Mouse (Mus musculus): ENCODE data around the gene Mapkapk5. TPM values are rescaled to one million over a fixed set of nuclear protein-coding genes. Genes with fewer than 3 reads are reported as not detected.

Gene Mapkapk5
- polyA plus RNA-seq, 1 experiment from 2014 or later: 22.9 TPM

DNA sequence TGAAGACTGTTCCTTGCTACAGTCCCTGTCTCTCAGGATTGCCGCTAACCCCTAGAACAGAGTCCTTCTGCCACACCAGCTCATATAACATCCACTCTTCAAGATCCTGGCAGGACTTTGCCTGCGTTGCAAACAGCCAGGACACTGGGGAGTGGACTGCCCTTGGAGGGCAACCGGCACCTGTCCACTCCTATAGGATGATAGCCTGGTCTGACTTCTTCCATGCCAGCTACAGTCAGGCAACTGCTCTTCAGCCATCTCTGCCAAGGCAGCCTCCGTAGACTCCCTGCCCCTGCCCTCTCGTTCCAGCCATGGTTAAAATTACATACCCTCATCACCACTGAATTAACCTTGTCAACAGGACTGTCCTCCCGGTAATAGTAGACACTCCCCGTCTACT lies 3.5 kb upstream of the Mapkapk5 start:
- no peaks in the 10 kb centered on the region for H3K27me3 ChIP-seq
- no peak overlapping the region for H3K4me3 ChIP-seq (replicated peaks)
- H3K4me2 ChIP-seq: no peak overlapping the region
- no peaks in the 10 kb centered on the region for H3K36me3 ChIP-seq (replicated peaks)
- 74% methylated on average over 7 of the region's 7 CpGs for WGBS (ENCODE audit: insufficient replicate concordance)
- no peaks in the 10 kb centered on the region for H3K9me3 ChIP-seq (replicated peaks)
- no peak overlapping the region for H3K27ac ChIP-seq (replicated peaks)
- H3K4me1 ChIP-seq (replicated peaks): peaks cover 39% of the 10 kb centered on the region
- no peak for ATAC-seq (ENCODE audit: insufficient read depth)
- no peak overlapping the region for H3K9ac ChIP-seq

- Histone ChIP-seq H3K4me1 (replicated peaks) (peaks cover 53% of the 10 kb centered on the region), H3K36me3 (replicated peaks) (no peaks in the 10 kb centered on the region), H3K4me3 (replicated peaks) (peak overlapping the region; percentile 97), H3K27ac (replicated peaks) (peak overlapping the region; percentile 92), H3K9ac (peak overlapping the region; percentile 98; the same call in 1 of the 2 replicates), H3K9me3 (replicated peaks) (no peaks in the 10 kb centered on the region), H3K4me2 (peak overlapping the region; percentile 77), H3K27me3 (no peaks in the 10 kb centered on the region)
- 0 out of 2 replicates have a peak, but pooled peaks have one; percentile 32 for ATAC-seq (ENCODE audit: insufficient read depth)
- WGBS (ENCODE audit: insufficient replicate concordance): 39% methylated on average over 3 of the region's 3 CpGs
Observed at GRCm38 (mm10) chr5:121547084-121547483, 1.4 kb upstream of the Mapkapk5 start.

GRCm38 (mm10) chr5:121546530-121546895 lies 808 bp upstream of the Mapkapk5 start:
- Histone ChIP-seq H3K27me3 (no peaks in the 10 kb centered on the region), H3K4me3 (replicated peaks) (peak overlapping the region; percentile 97), H3K27ac (replicated peaks) (peak overlapping the region; percentile 92), H3K9me3 (replicated peaks) (no peaks in the 10 kb centered on the region), H3K4me2 (peak overlapping the region; percentile 77), H3K9ac (peak overlapping the region; percentile 98), H3K36me3 (replicated peaks) (no peaks in the 10 kb centered on the region), H3K4me1 (replicated peaks) (peaks cover 56% of the 10 kb centered on the region)
- 10% methylated on average over 6 of the region's 6 CpGs for WGBS (ENCODE audit: insufficient replicate concordance)
- ATAC-seq (ENCODE audit: insufficient read depth): peak; percentile 19; the same call in 1 of the 2 replicates

DNA sequence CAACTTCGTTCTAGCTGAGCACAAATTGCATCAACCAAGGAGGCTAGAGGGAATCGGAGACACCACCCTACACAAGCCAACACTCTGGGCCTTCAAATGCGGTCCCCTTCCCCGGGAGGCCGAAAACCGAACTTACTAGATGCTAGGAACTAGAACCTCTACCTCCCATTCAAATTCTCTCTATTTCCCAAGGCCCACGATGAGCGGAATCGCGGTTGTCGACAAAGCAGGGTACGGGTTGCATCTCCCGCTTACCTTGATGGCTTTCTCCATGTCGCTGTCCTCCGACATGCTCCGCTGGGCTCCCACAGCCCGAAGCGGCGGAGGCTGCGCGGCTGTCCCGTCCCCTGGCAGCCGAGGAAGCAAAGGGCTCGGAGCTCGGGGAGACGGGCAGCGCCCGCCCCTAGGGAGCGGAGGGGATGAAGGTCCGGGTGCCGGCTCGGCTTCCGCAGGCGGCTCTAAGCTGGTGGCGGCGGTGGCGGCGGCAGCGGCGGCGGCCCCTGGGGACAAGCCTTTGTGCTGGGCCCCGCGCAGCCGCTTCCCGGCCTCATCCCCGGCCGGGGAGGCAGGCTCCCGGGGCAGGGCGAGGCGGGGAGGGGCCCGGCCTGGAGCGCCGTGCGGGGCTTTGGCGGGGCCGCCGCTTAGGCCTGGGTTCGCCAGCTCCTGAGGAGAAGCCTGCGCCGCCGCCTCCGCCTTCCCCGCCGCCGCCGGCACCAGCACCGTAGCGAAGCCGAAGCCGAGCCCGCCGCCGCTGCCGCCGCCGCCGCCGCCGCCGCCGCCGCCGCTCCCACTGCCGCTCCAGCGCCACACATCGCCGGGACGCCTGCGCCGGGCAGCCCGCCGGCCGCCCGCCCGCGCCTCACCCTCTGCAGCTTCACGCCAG lies 554 bp downstream of the Mapkapk5 start, which contains the start of the genes Adam1a and Gm42878:
TSS of gene Adam1a (minus strand) at position 573 of the 883 bp plus-strand sequence.
TSS of gene Gm42878 (minus strand) at position 573 of the 883 bp plus-strand sequence.
- H3K4me3 ChIP-seq (replicated peaks): peak within 1 kb of the TSS; percentile 97
- under 1% methylated on average over 71 of the region's 97 CpGs for WGBS (ENCODE audit: insufficient replicate concordance)
- peaks cover 4% of the 10 kb centered on the region for H3K36me3 ChIP-seq (replicated peaks)
- peak; percentile 78 for ATAC-seq (ENCODE audit: insufficient read depth)
- peak within 1 kb of the TSS; percentile 92 for H3K27ac ChIP-seq (replicated peaks)
- peak within 1 kb of the TSS; percentile 77 for H3K4me2 ChIP-seq
- H3K27me3 ChIP-seq: no peaks in the 10 kb centered on the region
- H3K9ac ChIP-seq: peak within 1 kb of the TSS; percentile 98
- no peaks in the 10 kb centered on the region for H3K9me3 ChIP-seq (replicated peaks)
- peaks cover 56% of the 10 kb centered on the region for H3K4me1 ChIP-seq (replicated peaks)

DNA sequence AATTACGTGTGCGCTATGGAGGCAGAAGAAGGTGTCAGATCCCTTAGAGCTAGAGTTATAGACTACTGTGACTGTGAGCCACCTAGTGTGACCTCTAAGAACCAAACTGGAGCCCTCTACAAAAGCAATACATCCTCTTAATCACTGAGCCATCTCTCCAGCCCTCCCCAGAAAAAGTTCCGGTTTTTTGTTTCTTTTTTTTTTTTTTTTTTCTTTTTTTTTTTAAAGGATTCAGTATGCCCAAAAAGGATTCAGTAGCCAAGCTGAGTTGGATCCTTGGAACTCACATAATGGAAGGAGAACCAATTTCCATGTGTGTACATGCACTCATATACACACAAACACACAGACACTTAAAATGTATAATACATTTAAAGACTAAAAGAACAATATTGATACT lies 2.3 kb downstream of the Mapkapk5 start:
- Histone ChIP-seq H3K4me3 (replicated peaks) (0 out of 2 replicates have a peak overlapping the region, but pooled peaks have one; percentile 97), H3K9ac (peak overlapping the region; percentile 10; the same call in 1 of the 2 replicates), H3K27ac (replicated peaks) (no peak overlapping the region), H3K9me3 (replicated peaks) (no peaks in the 10 kb centered on the region), H3K4me2 (peak overlapping the region; percentile 77), H3K4me1 (replicated peaks) (peaks cover 53% of the 10 kb centered on the region), H3K36me3 (replicated peaks) (peaks cover 21% of the 10 kb centered on the region), H3K27me3 (no peaks in the 10 kb centered on the region)
- ATAC-seq (ENCODE audit: insufficient read depth): no peak
- 57% methylated on average over 3 of the region's 3 CpGs for WGBS (ENCODE audit: insufficient replicate concordance)

DNA sequence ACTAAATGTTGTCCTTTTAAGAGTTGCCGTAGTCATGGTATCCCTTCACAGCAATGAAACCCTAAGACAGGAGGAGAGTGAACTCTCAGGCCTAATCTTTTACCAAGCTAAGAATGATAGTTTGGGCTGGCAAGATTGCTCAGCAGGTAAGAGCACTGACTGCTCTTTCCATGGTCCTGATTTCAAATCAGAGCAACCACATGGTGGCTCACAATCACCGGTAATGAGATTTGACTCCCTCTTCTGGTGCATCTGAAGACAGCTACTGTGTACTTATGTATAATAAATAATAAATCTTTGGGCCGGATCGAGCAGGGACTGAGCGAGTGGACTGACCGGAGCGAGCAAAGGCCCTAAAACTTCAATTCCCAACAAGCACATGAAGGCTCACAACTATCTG lies 4.5 kb downstream of the Mapkapk5 start:
- H3K9ac ChIP-seq: no peak overlapping the region
- WGBS (ENCODE audit: insufficient replicate concordance): 76% methylated on average over 7 of the region's 7 CpGs
- no peak for ATAC-seq (ENCODE audit: insufficient read depth)

DNA sequence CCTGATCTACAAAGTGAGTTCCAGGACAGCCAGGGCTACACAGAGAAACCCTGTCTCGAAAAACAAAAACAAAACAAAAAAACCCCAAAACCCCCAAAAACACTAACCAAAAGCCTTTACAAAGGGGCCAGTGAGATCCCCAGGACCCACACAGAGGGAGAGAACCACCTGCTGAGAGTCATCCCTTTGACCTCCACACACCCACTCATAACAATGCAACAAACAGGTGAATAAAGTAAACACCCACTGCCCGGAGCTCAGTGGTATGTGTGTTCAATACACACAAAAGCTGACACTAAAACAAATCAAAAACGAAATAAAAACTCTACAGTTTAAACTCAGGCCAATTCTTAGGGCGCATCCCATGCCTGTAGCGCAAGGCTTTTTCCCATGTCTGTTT lies 5.6 kb downstream of the Mapkapk5 start:
- ATAC-seq (ENCODE audit: insufficient read depth): no peak
- no peaks in the 10 kb centered on the region for H3K9me3 ChIP-seq (replicated peaks)
- no peak overlapping the region for H3K9ac ChIP-seq
- peaks cover 54% of the 10 kb centered on the region for H3K4me1 ChIP-seq (replicated peaks)
- 81% methylated on average over 5 of the region's 5 CpGs for WGBS (ENCODE audit: insufficient replicate concordance)
- no peak overlapping the region for H3K4me2 ChIP-seq
- H3K27me3 ChIP-seq: no peaks in the 10 kb centered on the region
- H3K36me3 ChIP-seq (replicated peaks): peaks cover 53% of the 10 kb centered on the region
- no peak overlapping the region for H3K4me3 ChIP-seq (replicated peaks)
- H3K27ac ChIP-seq (replicated peaks): no peak overlapping the region

More for the DNA sequence above, 4.5 kb downstream of the Mapkapk5 start:
- Histone ChIP-seq H3K9me3 (replicated peaks) (no peaks in the 10 kb centered on the region), H3K27ac (replicated peaks) (no peak overlapping the region), H3K36me3 (replicated peaks) (peaks cover 42% of the 10 kb centered on the region), H3K4me3 (replicated peaks) (no peak overlapping the region), H3K4me1 (replicated peaks) (peaks cover 45% of the 10 kb centered on the region), H3K4me2 (no peak overlapping the region), H3K27me3 (no peaks in the 10 kb centered on the region)

GRCm38 (mm10) chr5:121537588-121537987 lies 8.1 kb downstream of the Mapkapk5 start:
- 83% methylated on average over 2 of the region's 2 CpGs for WGBS (ENCODE audit: insufficient replicate concordance)
- no peak overlapping the region for H3K9ac ChIP-seq

GRCm38 (mm10) chr5:121536921-121537555 lies 8.7 kb downstream of the Mapkapk5 start:
- no peak overlapping the region for H3K27ac ChIP-seq (replicated peaks)
- no peak overlapping the region for H3K4me3 ChIP-seq (replicated peaks)
- no peak for ATAC-seq (ENCODE audit: insufficient read depth)
- no peaks in the 10 kb centered on the region for H3K27me3 ChIP-seq
- no peak overlapping the region for H3K9ac ChIP-seq
- H3K4me1 ChIP-seq (replicated peaks): peaks cover 32% of the 10 kb centered on the region
- peaks cover 82% of the 10 kb centered on the region for H3K36me3 ChIP-seq (replicated peaks)
- H3K9me3 ChIP-seq (replicated peaks): no peaks in the 10 kb centered on the region
- H3K4me2 ChIP-seq: no peak overlapping the region
- WGBS (ENCODE audit: insufficient replicate concordance): 65% methylated on average over 7 of the region's 7 CpGs

More at GRCm38 (mm10) chr5:121537588-121537987, 8.1 kb downstream of the Mapkapk5 start:
- no peak overlapping the region for H3K4me2 ChIP-seq
- H3K4me1 ChIP-seq (replicated peaks): peaks cover 38% of the 10 kb centered on the region
- ATAC-seq (ENCODE audit: insufficient read depth): no peak
- H3K27ac ChIP-seq (replicated peaks): no peak overlapping the region
- H3K9me3 ChIP-seq (replicated peaks): no peaks in the 10 kb centered on the region
- no peaks in the 10 kb centered on the region for H3K27me3 ChIP-seq
- no peak overlapping the region for H3K4me3 ChIP-seq (replicated peaks)
- peaks cover 76% of the 10 kb centered on the region for H3K36me3 ChIP-seq (replicated peaks)

DNA sequence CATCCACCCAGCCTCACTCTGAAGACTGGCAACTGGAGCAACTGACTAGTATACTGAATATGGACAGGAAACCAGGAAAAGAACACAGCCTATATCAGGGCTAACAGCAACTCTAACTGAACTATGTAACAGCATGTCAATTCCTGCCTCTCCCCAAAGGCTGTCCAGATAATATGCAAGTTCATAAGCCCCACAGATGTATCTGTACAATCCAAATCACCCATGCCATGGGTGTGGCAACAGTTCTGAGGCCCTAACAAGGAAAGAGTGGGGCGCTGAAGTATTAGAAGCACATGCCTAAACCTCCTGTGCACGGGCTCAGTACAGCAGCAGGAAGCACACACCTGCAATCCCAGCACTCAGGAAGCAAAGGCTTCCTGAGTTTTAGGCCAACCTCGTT lies 10.6 kb downstream of the Mapkapk5 start:
- Histone ChIP-seq H3K4me1 (replicated peaks) (peaks cover 31% of the 10 kb centered on the region), H3K9me3 (replicated peaks) (no peaks in the 10 kb centered on the region), H3K36me3 (replicated peaks) (peaks cover 95% of the 10 kb centered on the region), H3K27ac (replicated peaks) (peak overlapping the region; percentile 77), H3K27me3 (no peaks in the 10 kb centered on the region), H3K4me3 (replicated peaks) (peak overlapping the region; percentile 27), H3K9ac (peak overlapping the region; percentile 36), H3K4me2 (peak overlapping the region; percentile 58)
- 31% methylated on average over 3 of the region's 3 CpGs for WGBS (ENCODE audit: insufficient replicate concordance)
- peak; percentile 90 for ATAC-seq (ENCODE audit: insufficient read depth)

DNA sequence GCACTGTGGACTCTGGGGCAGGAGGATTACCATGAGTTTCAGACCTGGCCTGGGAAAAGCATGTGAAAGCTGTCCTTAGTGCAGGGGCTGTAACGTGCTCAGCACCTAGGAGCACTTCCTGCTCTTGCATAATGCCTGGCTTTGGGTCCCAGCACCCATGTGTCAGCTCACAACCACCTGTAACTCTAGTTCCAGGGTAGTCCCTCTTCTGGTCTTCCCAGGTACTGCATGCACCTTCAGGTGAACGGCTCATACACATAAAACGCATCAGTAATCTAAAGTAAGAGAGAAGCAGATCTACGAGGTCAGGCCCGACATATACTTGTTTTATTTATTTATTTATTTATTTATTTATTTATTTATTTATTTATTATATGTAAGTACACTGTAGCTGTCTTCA lies 11.2 kb downstream of the Mapkapk5 start:
- no peaks in the 10 kb centered on the region for H3K27me3 ChIP-seq
- H3K4me2 ChIP-seq: no peak overlapping the region
- H3K36me3 ChIP-seq (replicated peaks): peaks cover 96% of the 10 kb centered on the region
- H3K9me3 ChIP-seq (replicated peaks): no peaks in the 10 kb centered on the region
- ATAC-seq (ENCODE audit: insufficient read depth): no peak
- H3K9ac ChIP-seq: no peak overlapping the region
- 69% methylated on average over 5 of the region's 5 CpGs for whole genome bisulfite sequencing (ENCODE audit: insufficient replicate concordance)
- H3K27ac ChIP-seq (replicated peaks): peak overlapping the region; percentile 38; the same call in 1 of the 2 replicates
- H3K4me3 ChIP-seq (replicated peaks): no peak overlapping the region
- peaks cover 31% of the 10 kb centered on the region for H3K4me1 ChIP-seq (replicated peaks)

Data from liver, embryonic 15.5 days (tissue).